Mouse (Mus musculus) layer of hippocampus, postnatal 36 days (tissue): ENCODE measurements at regions not wholly inside any gene's neighbourhood (a gene's known extent, or its start where the extent isn't known, plus 50 kb on each side); places are given as distances from the start of the nearest gene placed in this dataset.
A peak's percentile ranks its signal among the peaks of the same experiment; 100 is the strongest.
"Not testable (repeated sequence)": the region's sequence is repeated elsewhere in the genome, so short reads cannot be mapped to it uniquely, and the experiment has no call there.

Experiments used
- DNase-seq, 2 experiments: peaks; one replicate each; pipeline ENCODE4 v3.0.0; 2022

DNA sequence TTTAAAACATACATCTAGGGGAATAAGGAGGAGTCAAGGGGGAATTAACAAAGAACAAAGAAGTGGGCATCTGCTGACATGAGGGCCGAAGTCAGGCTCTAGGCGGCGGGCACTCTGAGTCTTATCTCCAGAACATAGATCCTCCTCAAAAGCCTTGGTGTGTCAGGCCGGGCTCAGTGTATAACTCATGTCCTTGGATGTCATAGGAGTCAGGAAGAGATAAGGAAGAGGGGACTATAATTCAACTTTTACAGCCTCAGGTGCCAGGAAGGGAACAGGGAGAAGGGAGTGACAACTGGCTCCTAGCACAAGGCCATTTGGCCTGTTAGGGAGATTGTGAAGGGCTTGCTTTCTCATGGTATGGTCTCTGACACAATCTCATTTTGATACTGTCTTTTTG lies 185.9 kb upstream of the Ube2e2 start:
- not testable (repeated sequence) for DNase-seq

DNA sequence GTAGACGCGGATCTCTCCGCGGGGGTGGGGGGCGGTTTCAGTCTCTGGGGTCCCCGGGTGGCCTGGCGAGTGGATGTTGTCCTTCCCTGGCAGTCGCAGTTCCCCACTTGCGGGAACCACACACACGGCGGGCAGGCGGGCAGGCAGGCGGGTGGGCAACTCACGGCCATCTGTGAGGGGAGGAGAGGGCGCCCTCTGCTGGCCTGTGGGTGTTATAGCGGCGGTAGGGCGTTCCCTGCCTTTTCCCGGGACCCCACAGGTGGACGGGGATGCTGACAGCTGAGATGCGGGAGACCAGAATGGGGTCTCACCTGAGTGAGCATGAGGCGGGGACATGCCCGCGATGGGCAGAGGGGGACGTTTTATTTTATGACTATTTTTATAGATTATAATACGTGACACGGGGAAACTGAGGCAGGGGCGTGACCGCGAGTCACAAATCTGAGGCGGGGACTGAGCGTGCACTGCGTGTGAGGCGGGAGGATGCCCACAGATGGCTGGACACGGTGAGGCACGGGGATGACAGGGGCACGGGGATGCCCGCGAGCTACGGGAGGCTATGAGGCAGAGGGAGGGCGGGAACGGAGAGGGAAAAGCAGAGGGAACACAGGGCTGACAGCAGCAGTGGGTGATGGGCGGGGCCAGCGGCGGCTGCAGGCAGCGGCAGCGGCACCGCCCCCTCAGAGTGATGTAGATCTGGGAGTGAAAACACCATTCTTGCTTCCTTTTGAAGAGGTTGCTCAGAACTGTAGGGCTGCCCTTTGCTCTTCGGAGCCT lies 148.1 kb upstream of the Ube2e2 start:
- DNase-seq = peak; percentile 35 to 41

DNA sequence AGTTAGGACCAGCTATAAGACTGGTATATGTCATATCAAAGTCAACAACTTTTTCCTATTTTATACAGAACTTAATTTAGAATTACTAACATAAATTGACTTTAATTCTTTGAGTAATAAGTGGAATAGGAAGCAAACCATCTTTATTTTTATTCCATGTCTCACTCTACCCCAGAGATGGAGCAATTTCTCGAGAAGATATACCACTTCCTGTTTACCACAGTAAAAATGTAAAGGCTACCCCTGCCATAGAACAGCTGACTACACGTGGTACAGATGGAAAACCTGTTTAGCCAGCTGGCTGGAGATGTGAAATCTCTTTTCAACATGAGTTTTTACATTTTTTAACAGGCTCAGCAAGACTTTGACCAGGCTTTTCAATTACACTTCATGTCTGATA lies 126.0 kb upstream of the Ube2e2 start:
- no peak for DNase-seq

DNA sequence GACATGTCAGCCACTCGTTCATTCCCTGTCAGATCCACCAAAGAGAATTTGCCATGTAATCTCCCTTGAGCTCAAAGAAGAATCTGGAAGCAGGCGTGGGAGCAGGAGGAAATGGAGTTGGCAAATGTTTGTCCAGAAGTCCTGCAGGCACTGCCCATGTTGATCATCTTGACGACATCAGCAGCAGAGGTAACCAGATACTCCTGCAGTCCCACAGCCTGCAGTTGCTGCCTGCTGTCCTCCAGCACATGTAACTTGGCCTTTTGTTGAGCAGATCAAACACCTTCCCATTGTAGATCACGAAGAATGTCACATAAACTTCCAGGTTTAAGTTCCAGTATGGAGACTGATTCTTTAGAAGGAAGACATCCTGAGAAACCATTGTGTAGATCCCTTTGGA lies 121.3 kb upstream of the Ube2e2 start:
- DNase-seq = no peak

DNA sequence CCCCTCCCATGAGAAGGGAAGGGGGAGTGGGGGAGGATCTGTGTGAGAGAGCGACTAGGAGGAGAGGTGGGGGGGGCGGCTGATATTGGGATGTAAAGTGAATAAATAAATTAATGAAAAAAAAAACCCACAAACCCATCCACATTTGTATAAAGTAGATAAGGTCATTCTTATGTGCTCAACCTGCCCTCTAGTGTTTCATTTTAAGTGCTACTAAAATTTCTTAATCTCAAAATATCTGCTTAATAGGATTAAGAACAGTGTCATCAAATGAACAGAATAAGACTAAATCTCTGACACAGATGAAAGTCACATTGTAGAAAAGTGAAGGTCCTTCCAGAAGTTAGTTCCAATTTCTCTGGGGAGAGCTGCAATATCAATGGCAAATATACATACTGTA lies 119.5 kb upstream of the Ube2e2 start:
- not testable (repeated sequence) for DNase-seq

DNA sequence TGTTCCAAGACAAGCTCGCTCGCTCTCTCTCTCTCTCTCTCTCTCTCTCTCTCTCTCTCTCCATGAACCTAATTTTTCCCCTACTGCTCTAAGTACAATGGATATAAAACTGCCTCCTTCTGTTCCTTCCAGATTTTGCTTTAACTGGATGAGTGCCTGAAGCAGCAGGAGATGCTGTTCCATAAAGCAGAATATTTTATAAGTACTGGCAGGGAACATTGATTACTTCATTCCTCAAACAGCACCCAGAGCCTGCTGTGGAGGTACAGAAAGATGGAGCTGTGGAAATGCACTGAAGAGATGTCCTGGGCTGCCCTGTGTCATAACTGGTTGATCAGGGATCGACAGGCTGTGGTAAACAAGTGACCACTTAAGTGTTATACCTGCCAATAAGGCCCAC lies 89.8 kb upstream of the Ube2e2 start:
- DNase-seq = peak; percentile 11 to 15

DNA sequence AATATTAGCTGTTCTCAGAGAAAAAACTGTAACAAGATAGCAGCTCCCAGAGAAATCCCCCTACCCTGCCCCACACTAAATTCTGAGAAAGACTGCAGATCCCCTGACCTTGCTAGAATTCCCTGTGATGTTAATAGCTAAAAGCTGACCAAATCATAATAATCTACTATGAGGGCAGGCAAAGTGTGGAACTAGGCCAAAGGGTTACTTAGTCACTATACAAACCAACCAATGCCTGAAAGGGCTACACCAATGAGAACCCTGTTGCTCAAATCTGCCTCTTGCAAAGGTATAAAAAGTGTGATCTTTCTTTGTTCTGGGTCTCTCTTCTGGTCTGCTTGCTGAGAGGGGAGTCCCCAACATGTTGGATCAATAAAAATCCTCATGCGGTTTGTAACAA lies 69.8 kb upstream of the Ube2e2 start:
- no peak for DNase-seq

DNA sequence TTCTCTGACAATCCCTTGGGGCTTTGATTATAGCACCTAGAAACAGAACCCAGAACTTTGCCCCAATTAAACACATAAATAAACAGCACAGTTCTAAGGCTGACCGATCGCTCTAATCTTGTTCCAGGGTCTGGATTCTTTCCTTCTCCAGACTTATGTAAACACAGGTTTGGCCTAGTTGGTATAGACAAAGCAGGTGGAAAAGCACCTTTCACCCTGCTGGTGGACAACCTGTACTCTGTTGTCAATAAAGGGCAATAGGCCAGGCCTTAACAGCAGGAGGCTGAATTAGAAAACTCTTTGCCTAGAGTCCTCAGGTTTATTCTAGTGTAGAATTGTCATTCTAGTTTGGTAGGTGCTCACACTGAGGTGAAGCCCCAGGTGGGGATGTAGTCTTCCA lies 69.2 kb upstream of the Ube2e2 start:
- DNase-seq = no peak
